Mouse (Mus musculus) neutrophil, adult 5-6 weeks (primary cell): ENCODE measurements around the gene Elane. TPM values are rescaled to one million over a fixed set of nuclear protein-coding genes. Genes with fewer than 3 reads are reported as not detected.

Source experiments
- ATAC-seq: fragments of 151-379, 151-347 bp; 2 replicates; pipeline ENCODE4 v1.8.0; 2017; ENCODE audit warnings: mild to moderate bottlenecking, moderate TSS enrichment; ENCODE audit not compliant: insufficient number of reproducible peaks, poor library complexity, low FRiP score, severe bottlenecking; ENCODE audit errors: extremely low read depth
- total RNA-seq: library from RNA; stranded (forward); fragments of 200-1000 nt; gene quantifications from 2 replicates; pipeline ENCODE4 v1.2.3, GENCODE M21; 2017

Elane gene
- not detected in 2 replicates for total RNA-seq

GRCm38 (mm10) chr10:79886054-79886453 lies at the start of gene Elane:
Gene Elane (plus strand): TSS chr10:79886247.
- no peak for ATAC-seq

- ATAC-seq: no peak
Measured at GRCm38 (mm10) chr10:79836918-79837317, 49.1 kb upstream of the Elane start.

- ATAC-seq: no peak
Measured at GRCm38 (mm10) chr10:79838151-79838550, 47.9 kb upstream of the Elane start.

GRCm38 (mm10) chr10:79840091-79840490 lies 46.0 kb upstream of the Elane start:
- ATAC-seq: no peak

GRCm38 (mm10) chr10:79840644-79841551 lies 45.1 kb upstream of the Elane start:
- ATAC-seq: 0 out of 2 replicates have a peak, but pooled peaks have one; percentile 16

GRCm38 (mm10) chr10:79842322-79842721 lies 43.7 kb upstream of the Elane start:
- no peak for ATAC-seq

GRCm38 (mm10) chr10:79843476-79843875 lies 42.6 kb upstream of the Elane start:
- no peak for ATAC-seq

- no peak for ATAC-seq
Measured at GRCm38 (mm10) chr10:79846553-79846952, 39.5 kb upstream of the Elane start.

GRCm38 (mm10) chr10:79849941-79850628 lies 36.0 kb upstream of the Elane start:
- no peak for ATAC-seq

- ATAC-seq: no peak
Measured at GRCm38 (mm10) chr10:79851653-79852052, 34.4 kb upstream of the Elane start.

- ATAC-seq: no peak
Measured at GRCm38 (mm10) chr10:79852107-79852789, 33.8 kb upstream of the Elane start.

GRCm38 (mm10) chr10:79852827-79853226 lies 33.2 kb upstream of the Elane start:
- no peak for ATAC-seq

GRCm38 (mm10) chr10:79853392-79853791 lies 32.7 kb upstream of the Elane start:
- no peak for ATAC-seq

- peak; percentile 88 for ATAC-seq
Measured at GRCm38 (mm10) chr10:79853860-79854795, 31.9 kb upstream of the Elane start, which contains the start of gene Ptbp1. Gene Ptbp1 (plus strand): TSS chr10:79854427.

- ATAC-seq: no peak
Measured at GRCm38 (mm10) chr10:79854801-79855541, 31.1 kb upstream of the Elane start.

GRCm38 (mm10) chr10:79855558-79856184 lies 30.4 kb upstream of the Elane start:
- ATAC-seq: no peak

GRCm38 (mm10) chr10:79856280-79856679 lies 29.8 kb upstream of the Elane start:
- ATAC-seq: no peak
